Mouse (Mus musculus): Measurements from ENCODE around the gene Shroom3. TPM values are rescaled to one million over a fixed set of nuclear protein-coding genes. Genes with fewer than 3 reads are reported as not detected.

Shroom3 gene
- total RNA-seq, 2 experiments from 2014 or later = 1.7 to 2.7 TPM

DNA sequence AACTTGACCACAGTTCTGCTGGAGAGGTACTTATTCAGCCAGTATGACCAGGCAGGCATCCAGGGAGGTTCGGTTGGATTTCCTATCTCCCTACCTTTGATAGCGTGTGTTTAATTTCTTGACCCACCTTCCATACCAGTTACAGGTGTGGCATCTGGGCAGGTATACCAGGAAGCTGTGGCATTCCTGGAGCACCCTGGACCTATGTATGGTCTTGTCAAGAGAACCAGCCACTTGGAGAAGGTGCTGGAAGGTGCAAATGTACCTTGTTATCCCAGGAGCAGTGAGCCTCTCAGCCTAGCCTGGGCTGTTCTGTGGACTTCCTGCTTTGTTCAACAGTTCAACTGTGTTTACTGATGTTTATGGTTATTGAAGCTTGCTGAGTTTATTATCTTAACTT lies 197.2 kb downstream of the Shroom3 start:
- DNase-seq (ENCODE audit: extremely low spot score in 1 of 2, low spot score in 1 of 2) = no peak

DNA sequence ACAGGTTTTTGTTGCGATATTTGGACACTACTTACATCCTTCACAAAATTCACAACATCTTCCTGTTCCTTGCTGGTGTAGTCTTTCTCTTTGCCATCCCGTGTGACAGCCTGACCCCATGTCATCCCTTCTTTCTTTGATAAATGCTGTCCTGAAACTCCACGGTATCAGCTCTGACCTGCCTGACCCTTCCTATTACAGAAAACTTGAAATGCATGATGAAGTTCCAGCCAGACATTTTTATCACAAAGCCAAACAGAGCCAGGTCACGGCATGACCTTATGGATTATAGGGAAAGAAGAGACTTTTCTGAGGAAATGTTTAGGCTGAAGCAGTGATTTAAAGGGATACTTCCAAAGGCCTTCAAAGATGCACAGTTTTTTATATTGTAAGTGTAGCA lies 197.7 kb downstream of the Shroom3 start:
- DNase-seq (ENCODE audit: extremely low spot score in 1 of 2, low spot score in 1 of 2) = no peak

GRCm38 (mm10) chr5:92886141-92886540 lies 202.9 kb downstream of the Shroom3 start:
- DNase-seq (ENCODE audit: extremely low spot score in 1 of 2, low spot score in 1 of 2) = no peak

- DNase-seq (ENCODE audit: extremely low spot score in 1 of 2, low spot score in 1 of 2) = no peak
These were observed 204.3 kb downstream of the Shroom3 start for GRCm38 (mm10) chr5:92887501-92887900.

- DNase-seq (ENCODE audit: extremely low spot score in 1 of 2, low spot score in 1 of 2) = no peak
These were observed 205.5 kb downstream of the Shroom3 start for GRCm38 (mm10) chr5:92888628-92889241.

DNA sequence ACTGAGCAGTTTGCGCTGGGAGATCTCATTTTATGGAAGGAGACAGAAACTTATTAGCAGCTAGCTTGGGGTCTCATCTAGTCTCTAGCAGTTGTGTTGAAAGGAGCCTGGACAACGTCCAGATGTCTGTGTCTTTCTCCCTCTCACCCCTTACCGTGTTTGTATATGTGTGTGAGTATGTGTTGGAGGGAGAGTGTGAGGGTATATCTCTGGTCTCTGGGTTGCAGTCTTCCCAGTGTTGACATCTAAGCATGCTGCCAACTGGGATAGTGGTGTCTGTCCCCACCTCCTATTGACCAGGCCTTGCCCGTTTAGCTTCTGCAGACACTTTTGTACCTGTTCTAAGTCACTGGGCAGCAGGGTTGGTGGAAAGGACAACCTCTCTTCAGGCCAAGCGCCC lies 207.7 kb downstream of the Shroom3 start:
- DNase-seq (ENCODE audit: extremely low spot score in 1 of 2, low spot score in 1 of 2) = no peak

DNA sequence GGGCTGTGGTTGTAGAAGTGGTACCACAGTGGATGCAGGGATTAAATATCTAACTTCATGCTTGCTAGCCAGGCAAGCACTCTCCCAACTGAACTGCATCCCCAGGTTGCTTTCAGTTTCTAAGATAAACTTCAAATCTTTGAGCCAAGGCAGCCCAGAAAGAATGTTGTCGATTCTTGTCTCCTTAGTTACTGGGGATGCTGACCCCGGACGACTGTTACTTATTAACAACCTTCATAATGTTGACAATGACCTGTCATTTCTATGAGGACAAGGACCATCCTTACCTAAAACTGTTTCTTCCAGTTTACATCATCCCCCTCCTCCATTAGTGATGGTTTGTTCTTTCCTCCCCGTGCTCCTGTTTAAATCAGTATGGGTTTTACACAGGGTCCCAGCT lies 210.0 kb downstream of the Shroom3 start:
- no peak for DNase-seq (ENCODE audit: extremely low spot score in 1 of 2, low spot score in 1 of 2)

- DNase-seq (ENCODE audit: extremely low spot score in 1 of 2, low spot score in 1 of 2) = no peak
These were observed 210.5 kb downstream of the Shroom3 start for GRCm38 (mm10) chr5:92893711-92894110.

GRCm38 (mm10) chr5:92895877-92896276 lies 212.6 kb downstream of the Shroom3 start:
- no peak for DNase-seq (ENCODE audit: extremely low spot score in 1 of 2, low spot score in 1 of 2)

DNA sequence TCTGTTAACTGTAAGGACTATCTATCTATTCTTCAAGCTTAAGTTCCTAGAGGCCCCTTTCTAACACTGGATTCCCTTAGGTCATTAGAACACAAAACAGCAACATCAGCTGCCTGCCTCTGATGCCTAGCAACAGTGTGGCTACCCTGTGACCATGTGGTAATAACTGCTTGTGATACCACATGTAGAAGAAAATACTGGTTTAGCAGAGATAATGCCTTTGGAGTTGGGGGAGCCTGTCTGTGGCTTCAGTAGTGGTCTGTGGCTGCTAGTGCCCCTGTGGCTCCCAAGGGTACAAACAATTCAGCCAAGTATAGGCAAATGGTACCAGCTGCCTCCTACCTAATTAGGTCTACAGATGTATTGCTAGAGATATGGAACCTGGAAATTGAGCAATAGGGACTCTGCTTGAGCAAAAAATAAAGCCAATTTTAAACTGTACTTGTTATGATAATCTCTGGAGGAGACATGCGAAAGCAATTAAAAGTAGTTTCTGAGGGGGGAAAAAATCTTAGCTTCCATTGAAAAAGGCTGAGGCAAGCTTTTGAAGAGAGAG lies 213.6 kb downstream of the Shroom3 start:
- no peak for DNase-seq (ENCODE audit: extremely low spot score in 1 of 2, low spot score in 1 of 2)

DNA sequence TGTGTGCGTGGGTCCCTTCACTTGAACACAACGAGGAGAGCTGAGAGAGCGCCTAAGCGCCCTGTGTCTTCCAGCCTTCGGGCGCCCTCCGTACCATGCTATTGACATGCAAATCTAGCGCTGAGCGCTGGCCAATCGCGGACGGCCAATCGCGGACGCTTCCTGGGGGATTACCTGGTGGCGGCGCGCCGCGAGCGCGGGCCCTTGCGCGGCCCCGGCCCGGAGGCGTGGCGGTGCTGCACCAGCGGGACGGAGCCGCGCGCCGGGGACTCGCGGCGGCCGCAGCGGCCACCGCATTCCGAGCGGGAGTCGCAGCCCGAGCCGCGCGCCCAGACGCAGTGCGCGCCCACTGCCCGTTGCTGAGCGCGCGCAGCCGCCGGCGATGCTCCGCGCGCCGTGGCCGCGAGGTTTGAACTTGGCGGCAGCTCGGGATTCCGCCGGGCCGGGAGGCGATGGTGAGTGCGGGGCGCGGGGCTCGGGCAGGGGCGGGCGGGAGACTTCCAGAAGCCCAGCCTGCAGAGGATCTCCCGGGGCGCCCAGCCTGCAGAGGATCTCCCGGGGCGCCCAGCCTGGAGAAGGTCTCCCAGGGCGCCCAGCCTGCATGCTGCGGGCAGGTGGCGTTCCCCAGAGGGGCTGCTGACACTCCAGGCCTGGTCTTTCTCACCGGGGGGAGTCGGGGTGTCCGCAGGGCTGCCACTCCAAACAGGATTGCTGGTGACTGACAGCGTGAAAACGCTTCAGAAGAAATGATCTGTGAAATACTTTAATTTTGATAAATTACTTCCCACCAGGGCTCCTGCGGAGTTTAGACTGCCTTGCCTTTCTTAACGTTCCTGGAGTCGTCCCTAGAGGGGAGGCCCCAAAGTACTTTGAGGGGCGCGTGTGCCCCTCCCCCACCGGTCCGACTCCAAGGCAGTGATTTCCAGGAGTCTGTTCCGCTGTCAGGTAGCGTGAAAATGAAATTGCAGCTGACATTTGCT lies 214.8 kb downstream of the Shroom3 start:
- peak; percentile 29 to 38 for DNase-seq (ENCODE audit: extremely low spot score in 1 of 2, low spot score in 1 of 2)

- no peak for DNase-seq (ENCODE audit: extremely low spot score in 1 of 2, low spot score in 1 of 2)
These were observed 217.2 kb downstream of the Shroom3 start for GRCm38 (mm10) chr5:92900470-92900869.

DNA sequence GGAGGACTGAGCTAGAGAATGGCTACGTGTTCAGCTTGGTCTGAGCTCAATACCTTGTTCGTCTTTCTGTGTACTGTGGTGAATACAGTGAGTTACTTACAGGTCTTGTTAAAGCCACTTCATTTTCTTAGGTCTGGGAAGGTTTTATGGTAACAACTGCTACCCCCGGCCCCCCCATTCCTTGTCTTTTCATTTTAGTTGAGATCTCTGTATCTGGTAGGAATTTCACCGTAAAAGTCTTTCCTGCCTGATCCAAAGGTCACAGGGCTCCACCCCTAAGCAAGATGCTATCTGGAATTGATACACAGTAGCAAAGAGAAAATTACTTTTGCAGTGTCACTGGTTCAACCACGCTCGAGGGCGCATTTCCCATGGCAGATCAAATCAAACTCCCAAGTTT lies 218.6 kb downstream of the Shroom3 start:
- no peak for DNase-seq (ENCODE audit: extremely low spot score in 1 of 2, low spot score in 1 of 2)

- no peak for DNase-seq (ENCODE audit: extremely low spot score in 1 of 2, low spot score in 1 of 2)
These were observed 221.9 kb downstream of the Shroom3 start for GRCm38 (mm10) chr5:92905146-92905545.

DNA sequence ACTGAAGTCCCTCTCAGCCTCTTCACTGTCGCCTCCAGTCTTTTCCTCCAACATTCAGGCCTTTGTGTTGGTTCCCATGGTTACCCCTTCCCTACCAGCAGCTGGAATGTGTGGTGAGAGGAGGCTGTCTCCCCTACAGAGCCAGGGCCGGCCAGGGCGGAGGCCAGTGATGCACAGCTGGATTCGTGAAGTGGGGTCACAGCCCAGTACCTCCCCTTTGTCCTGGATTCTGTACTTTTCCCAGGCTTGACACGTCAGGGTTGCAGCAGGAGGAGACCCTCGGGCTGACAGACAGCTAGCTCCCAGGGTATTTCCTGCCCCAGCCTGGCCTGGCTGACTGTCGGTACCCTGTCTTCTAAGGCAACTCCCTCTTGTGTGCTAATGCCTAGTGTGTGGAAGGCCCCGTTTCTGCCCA lies 222.4 kb downstream of the Shroom3 start:
- DNase-seq (ENCODE audit: extremely low spot score in 1 of 2, low spot score in 1 of 2) = no peak

- no peak for DNase-seq (ENCODE audit: extremely low spot score in 1 of 2, low spot score in 1 of 2)
These were observed 225.0 kb downstream of the Shroom3 start for GRCm38 (mm10) chr5:92908227-92908626.

DNA sequence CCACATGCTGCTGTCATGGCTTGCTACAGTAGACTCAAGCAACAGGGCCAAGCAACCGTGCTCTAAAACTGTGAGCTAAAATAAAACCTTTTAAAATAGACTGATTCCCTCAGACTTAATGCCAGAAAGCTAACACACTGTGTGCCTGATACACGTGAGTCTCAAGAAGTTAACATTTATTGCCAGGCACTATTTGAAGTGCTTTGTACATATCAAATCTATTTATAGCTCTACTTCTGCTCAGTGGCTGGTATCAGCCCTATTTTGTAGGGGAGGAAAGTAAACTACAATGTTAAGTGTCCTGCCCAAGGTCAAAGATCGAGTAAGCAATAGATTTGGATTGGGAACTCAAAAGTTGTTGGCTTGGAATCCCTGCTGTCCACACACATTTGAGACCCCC lies 227.6 kb downstream of the Shroom3 start:
- no peak for DNase-seq (ENCODE audit: extremely low spot score in 1 of 2, low spot score in 1 of 2)

GRCm38 (mm10) chr5:92915421-92915820 lies 232.2 kb downstream of the Shroom3 start:
- DNase-seq (ENCODE audit: extremely low spot score in 1 of 2, low spot score in 1 of 2) = no peak

GRCm38 (mm10) chr5:92917755-92918154 lies 234.5 kb downstream of the Shroom3 start:
- DNase-seq (ENCODE audit: extremely low spot score in 1 of 2, low spot score in 1 of 2) = no peak

DNA sequence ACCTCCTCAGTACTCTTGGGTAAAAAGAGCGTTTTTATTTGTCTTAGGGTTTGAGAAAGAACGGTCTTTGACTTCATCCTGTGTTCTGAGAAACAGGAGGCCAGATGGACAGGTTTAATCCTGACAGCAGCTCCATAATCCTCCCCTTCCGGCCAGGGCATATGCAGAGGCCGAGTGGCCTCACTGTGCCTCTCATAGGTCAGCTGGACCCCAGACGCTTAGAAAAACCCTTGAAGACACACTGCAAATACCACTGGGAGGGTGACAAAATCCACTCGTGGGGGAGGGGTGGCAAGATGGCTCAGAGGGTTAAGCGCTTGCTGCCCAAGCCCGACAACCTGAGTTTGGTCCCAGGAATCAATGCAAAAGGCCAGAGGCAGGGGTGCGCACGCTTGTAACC lies 234.9 kb downstream of the Shroom3 start:
- no peak for DNase-seq (ENCODE audit: extremely low spot score in 1 of 2, low spot score in 1 of 2)

- no peak for DNase-seq (ENCODE audit: extremely low spot score in 1 of 2, low spot score in 1 of 2)
These were observed 235.6 kb downstream of the Shroom3 start for GRCm38 (mm10) chr5:92918866-92919265.

Measured in layer of hippocampus, postnatal 25 days (tissue).